Mouse (Mus musculus): Measurements from ENCODE around the gene Polr2e. TPM values are rescaled to one million over a fixed set of nuclear protein-coding genes. Genes with fewer than 3 reads are reported as not detected.

Gene Polr2e
- polyA plus RNA-seq, 1 experiment from 2014 or later, result 233 TPM

GRCm38 (mm10) chr10:79986963-79987362, 52.6 kb downstream of the Polr2e start:
- WGBS, result 4% methylated on average over 11 of the region's 11 CpGs
- H3K9me3 ChIP-seq, result 0 out of 2 replicates have a peak, but pooled peaks cover 3% of the 10 kb centered on the region
- H3K27me3 ChIP-seq (ENCODE audit: insufficient read depth, poor library complexity, severe bottlenecking), result no peaks in the 10 kb centered on the region
- peak overlapping the region; percentile 86 for H3K4me3 ChIP-seq
- peak; percentile 93 for DNase-seq (ENCODE audit: low spot score)
- peaks cover 76% of the 10 kb centered on the region for H3K4me1 ChIP-seq
- peak overlapping the region; percentile 98 for H3K27ac ChIP-seq
- H3K36me3 ChIP-seq, result peaks cover 22% of the 10 kb centered on the region

GRCm38 (mm10) chr10:79986232-79986878, 53.2 kb downstream of the Polr2e start:
- H3K4me1 ChIP-seq, result peaks cover 82% of the 10 kb centered on the region
- 24% methylated on average over 6 of the region's 6 CpGs for WGBS
- no peaks in the 10 kb centered on the region for H3K9me3 ChIP-seq
- H3K27me3 ChIP-seq (ENCODE audit: insufficient read depth, poor library complexity, severe bottlenecking), result no peaks in the 10 kb centered on the region
- no peak for DNase-seq (ENCODE audit: low spot score)
- peaks cover 16% of the 10 kb centered on the region for H3K36me3 ChIP-seq
- peak overlapping the region; percentile 86 for H3K4me3 ChIP-seq
- H3K27ac ChIP-seq, result peak overlapping the region; percentile 98

Other genes with a start within 250 kb of the Polr2e start
- gene Prss57, start 248.8 kb downstream of the Polr2e start, polyA plus RNA-seq (2016; fragmentation: Nextera tagmentation; extraction: Ambion mirVana), result not detected in 2 replicates
- gene Palm, start 246.2 kb downstream of the Polr2e start, polyA plus RNA-seq (2016; fragmentation: Nextera tagmentation; extraction: Ambion mirVana), result 80.7 and 83.1 TPM in 2 replicates
- gene Misp, start 218.8 kb downstream of the Polr2e start, polyA plus RNA-seq (2016; fragmentation: Nextera tagmentation; extraction: Ambion mirVana), result 0.21 and 0.82 TPM in 2 replicates
- gene Ptbp1, start 185.4 kb downstream of the Polr2e start, polyA plus RNA-seq (2016; fragmentation: Nextera tagmentation; extraction: Ambion mirVana), result 174 and 264 TPM in 2 replicates
- 2.4 and 7.8 TPM in 2 replicates for gene Prtn3, start 165.3 kb downstream of the Polr2e start, polyA plus RNA-seq (2016; fragmentation: Nextera tagmentation; extraction: Ambion mirVana)
- 16.2 and 36.9 TPM in 2 replicates for gene Plppr3, start 165.2 kb downstream of the Polr2e start, polyA plus RNA-seq (2016; fragmentation: Nextera tagmentation; extraction: Ambion mirVana)
- gene Elane, start 153.5 kb downstream of the Polr2e start, polyA plus RNA-seq (2016; fragmentation: Nextera tagmentation; extraction: Ambion mirVana), result 0.14 and 0.15 TPM in 2 replicates
- gene Cfd, start 148.9 kb downstream of the Polr2e start, polyA plus RNA-seq (2016; fragmentation: Nextera tagmentation; extraction: Ambion mirVana), result not detected in 2 replicates
- 51.9 and 54.4 TPM in 2 replicates for gene Med16, start 130.9 kb downstream of the Polr2e start, polyA plus RNA-seq (2016; fragmentation: Nextera tagmentation; extraction: Ambion mirVana)
- 1.4 and 4.0 TPM in 2 replicates for gene Gm26602, start 128.9 kb downstream of the Polr2e start, polyA plus RNA-seq (2016; fragmentation: Nextera tagmentation; extraction: Ambion mirVana)
- 0.31 and 0.33 TPM in 2 replicates for gene Kiss1r, start 122.8 kb downstream of the Polr2e start, polyA plus RNA-seq (2016; fragmentation: Nextera tagmentation; extraction: Ambion mirVana)
- gene R3hdm4, start 118.6 kb downstream of the Polr2e start, polyA plus RNA-seq (2016; fragmentation: Nextera tagmentation; extraction: Ambion mirVana), result 88.7 and 96.0 TPM in 2 replicates
- gene Arid3a, start 112.8 kb downstream of the Polr2e start, polyA plus RNA-seq (2016; fragmentation: Nextera tagmentation; extraction: Ambion mirVana), result 12.5 and 16.4 TPM in 2 replicates
- gene Wdr18, start 79.6 kb downstream of the Polr2e start, polyA plus RNA-seq (2016; fragmentation: Nextera tagmentation; extraction: Ambion mirVana), result 127 and 155 TPM in 2 replicates
- 0.30 and 0.34 TPM in 2 replicates for gene Grin3b, start 69.1 kb downstream of the Polr2e start, polyA plus RNA-seq (2016; fragmentation: Nextera tagmentation; extraction: Ambion mirVana)
- 12.7 and 16.4 TPM in 2 replicates for gene Tmem259, start 55.5 kb downstream of the Polr2e start, polyA plus RNA-seq (2016; fragmentation: Nextera tagmentation; extraction: Ambion mirVana)
- 408 and 456 TPM in 2 replicates for gene Cnn2, start 51.2 kb downstream of the Polr2e start, polyA plus RNA-seq (2016; fragmentation: Nextera tagmentation; extraction: Ambion mirVana)
- gene Abca7, start 43.3 kb downstream of the Polr2e start, polyA plus RNA-seq (2016; fragmentation: Nextera tagmentation; extraction: Ambion mirVana), result 2.8 and 4.1 TPM in 2 replicates
- 12.0 and 16.7 TPM in 2 replicates for gene Arhgap45, start 23.1 kb downstream of the Polr2e start, polyA plus RNA-seq (2016; fragmentation: Nextera tagmentation; extraction: Ambion mirVana)
- gene Gpx4, start 7.4 kb upstream of the Polr2e start, polyA plus RNA-seq (2016; fragmentation: Nextera tagmentation; extraction: Ambion mirVana), result 767 and 797 TPM in 2 replicates
- gene Sbno2, start 65.8 kb upstream of the Polr2e start, polyA plus RNA-seq (2016; fragmentation: Nextera tagmentation; extraction: Ambion mirVana), result 14.8 and 15.6 TPM in 2 replicates
- gene Stk11, start 76.0 kb upstream of the Polr2e start, polyA plus RNA-seq (2016; fragmentation: Nextera tagmentation; extraction: Ambion mirVana), result 12.4 and 17.8 TPM in 2 replicates
- gene Atp5d, start 98.8 kb upstream of the Polr2e start, polyA plus RNA-seq (2016; fragmentation: Nextera tagmentation; extraction: Ambion mirVana), result 689 and 872 TPM in 2 replicates
- gene Cbarp, start 101.0 kb upstream of the Polr2e start, polyA plus RNA-seq (2016; fragmentation: Nextera tagmentation; extraction: Ambion mirVana), result 2.0 and 4.0 TPM in 2 replicates
- gene Midn, start 108.5 kb upstream of the Polr2e start, polyA plus RNA-seq (2016; fragmentation: Nextera tagmentation; extraction: Ambion mirVana), result 16.1 and 24.4 TPM in 2 replicates
- gene Cirbp, start 126.2 kb upstream of the Polr2e start, polyA plus RNA-seq (2016; fragmentation: Nextera tagmentation; extraction: Ambion mirVana), result 85.7 and 98.0 TPM in 2 replicates
- gene 1600002K03Rik, start 133.1 kb upstream of the Polr2e start, polyA plus RNA-seq (2016; fragmentation: Nextera tagmentation; extraction: Ambion mirVana), result 11.7 and 13.9 TPM in 2 replicates
- 14.9 and 20.6 TPM in 2 replicates for gene Efna2, start 139.7 kb upstream of the Polr2e start, polyA plus RNA-seq (2016; fragmentation: Nextera tagmentation; extraction: Ambion mirVana)
- gene Mum1, start 186.6 kb upstream of the Polr2e start, polyA plus RNA-seq (2016; fragmentation: Nextera tagmentation; extraction: Ambion mirVana), result 56.4 and 76.5 TPM in 2 replicates
- gene Ndufs7, start 209.3 kb upstream of the Polr2e start, polyA plus RNA-seq (2016; fragmentation: Nextera tagmentation; extraction: Ambion mirVana), result 432 and 538 TPM in 2 replicates
- 61.2 and 72.0 TPM in 2 replicates for gene Gamt, start 221.2 kb upstream of the Polr2e start, polyA plus RNA-seq (2016; fragmentation: Nextera tagmentation; extraction: Ambion mirVana)
- 40.2 and 58.0 TPM in 2 replicates for gene Dazap1, start 221.7 kb upstream of the Polr2e start, polyA plus RNA-seq (2016; fragmentation: Nextera tagmentation; extraction: Ambion mirVana)

All from heart, embryonic 10.5 days (tissue).